Comparison of ENCODE assay signal across 25 mouse cellular contexts in the genomic region with DNA sequence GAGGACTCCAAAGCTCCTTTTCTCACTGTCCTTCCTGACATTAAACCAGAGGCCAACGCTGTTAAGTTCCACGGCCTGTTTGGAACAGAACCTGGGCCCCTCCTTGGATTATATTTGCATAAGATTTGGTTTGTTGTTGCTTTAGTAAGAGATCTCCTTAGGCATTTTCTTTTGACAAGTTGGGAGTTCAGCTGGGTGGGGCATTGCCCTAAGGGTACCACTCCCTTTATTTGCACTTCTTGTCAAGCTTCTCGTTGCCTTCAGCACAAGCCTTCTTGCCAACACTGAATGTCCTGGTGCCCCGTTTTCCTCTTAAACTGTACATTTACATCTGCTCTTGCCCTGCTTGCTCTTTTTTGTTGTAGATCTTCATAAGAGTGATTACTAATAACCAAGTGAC.
"Had no signal": no experiment of that assay in that cellular context is flagged by ENCODE, and none has a peak within 500 bp of the region (broad histone marks: within the 10 kb centered on the region; RNA-seq: fewer than 3 reads in every experiment).

No protein-coding gene starts in this region.

- ATAC-seq: hindbrain, postnatal 0 days; intestine, embryonic 16.5 days; liver, embryonic 12.5 days had no signal

- H3K4me3 ChIP-seq: gastrocnemius, adult 2 months; heart, adult 2 months; heart, embryonic 13.5 days; heart, embryonic 15.5 days; hindbrain, embryonic 13.5 days; hindbrain, embryonic 15.5 days; kidney, embryonic 15.5 days; limb, embryonic 13.5 days; limb, embryonic 15.5 days; liver, embryonic 12.5 days had no signal

- H3K4me1 ChIP-seq: hindbrain, embryonic 13.5 days; hindbrain, embryonic 15.5 days; kidney, embryonic 15.5 days; limb, embryonic 13.5 days; limb, embryonic 15.5 days; liver, embryonic 12.5 days had no signal

- H3K4me2 ChIP-seq: heart, embryonic 11.5 days; heart, embryonic 13.5 days; heart, embryonic 15.5 days; hindbrain, embryonic 13.5 days; hindbrain, embryonic 15.5 days; kidney, embryonic 15.5 days; limb, embryonic 13.5 days; limb, embryonic 15.5 days; liver, embryonic 12.5 days had no signal

- H3K27ac ChIP-seq: gastrocnemius, adult 2 months; heart, adult 2 months; heart, embryonic 13.5 days; heart, embryonic 15.5 days; hindbrain, embryonic 13.5 days; hindbrain, embryonic 15.5 days; hindbrain, postnatal 0 days; kidney, embryonic 15.5 days; kidney, postnatal 0 days; limb, embryonic 13.5 days; limb, embryonic 15.5 days; liver, embryonic 12.5 days had no signal

- H3K9me3 ChIP-seq: heart, embryonic 13.5 days; heart, embryonic 15.5 days; hindbrain, embryonic 13.5 days; hindbrain, embryonic 15.5 days; kidney, embryonic 15.5 days; limb, embryonic 13.5 days; limb, embryonic 15.5 days; liver, embryonic 12.5 days had no signal

- H3K27me3 ChIP-seq: heart, embryonic 13.5 days; heart, embryonic 15.5 days; hindbrain, embryonic 13.5 days; hindbrain, embryonic 15.5 days; kidney, embryonic 15.5 days; limb, embryonic 13.5 days; limb, embryonic 15.5 days; liver, embryonic 12.5 days had no signal

- H3K9ac ChIP-seq: heart, embryonic 13.5 days; heart, embryonic 15.5 days; hindbrain, embryonic 13.5 days; hindbrain, embryonic 15.5 days; kidney, embryonic 15.5 days; limb, embryonic 13.5 days; limb, embryonic 15.5 days; liver, embryonic 12.5 days had no signal

- DNase-seq: gastrocnemius, adult 2 months; gastrocnemius, postnatal 10 days; gastrocnemius, postnatal 36 days; heart, adult 2 months; heart, postnatal 14 days; heart, postnatal 36 days; kidney, adult 11 months; kidney, adult 2 months; kidney, adult 9 months; kidney, postnatal 14 days; kidney, postnatal 36 days; layer of hippocampus, adult 9-11 months; left cerebral cortex, postnatal 4 days had no signal

- H3K36me3 ChIP-seq: heart, embryonic 13.5 days; heart, embryonic 15.5 days; hindbrain, embryonic 13.5 days; hindbrain, embryonic 15.5 days; kidney, embryonic 15.5 days; limb, embryonic 13.5 days; limb, embryonic 15.5 days; liver, embryonic 12.5 days had no signal
